Mouse (Mus musculus) embryonic facial prominence, embryonic 12.5 days (tissue): ENCODE data around the gene Raly. TPM values are rescaled to one million over a fixed set of nuclear protein-coding genes. Genes with fewer than 3 reads are reported as not detected.
"Not testable (repeated sequence)": the region's sequence is repeated elsewhere in the genome, so short reads cannot be mapped to it uniquely, and the experiment has no call there.

Source experiments
- ATAC-seq: fragments of 200-750 bp; cut with Nextera tagmentation; 2 replicates; pipeline ENCODE4 v1.8.0; 2017; ENCODE audit not compliant: insufficient number of reproducible peaks, insufficient read depth, low FRiP score, low TSS enrichment
- H3K27ac ChIP-seq: fragments of 300-500 bp; sonication (generic); 2 replicates; pipeline ENCODE4 v1.5.1; 2016; ENCODE audit warnings: mild to moderate bottlenecking
- H3K27me3 ChIP-seq: fragments of 300-500 bp; sonication (generic); 2 replicates; pipeline ENCODE4 v1.6.1; 2016; ENCODE audit warnings: mild to moderate bottlenecking, moderate library complexity
- H3K36me3 ChIP-seq: fragments of 300-500 bp; sonication (generic); 2 replicates; pipeline ENCODE4 v1.6.1; 2016; ENCODE audit warnings: mild to moderate bottlenecking
- H3K4me1 ChIP-seq: fragments of 300-500 bp; sonication (generic); 2 replicates; pipeline ENCODE4 v1.6.1; 2016
- H3K4me2 ChIP-seq: fragments of 300-500 bp; sonication (generic); replicated peaks from 2 replicates; pipeline ENCODE4 v1.6.1; 2016; ENCODE audit warnings: mild to moderate bottlenecking, moderate library complexity
- H3K4me3 ChIP-seq: fragments of 300-500 bp; sonication (generic); 2 replicates; pipeline ENCODE4 v1.5.1; 2016; ENCODE audit warnings: mild to moderate bottlenecking
- H3K9ac ChIP-seq: fragments of 300-500 bp; sonication (generic); 2 replicates; pipeline ENCODE4 v1.6.1; 2016; ENCODE audit warnings: mild to moderate bottlenecking, moderate library complexity
- H3K9me3 ChIP-seq: fragments of 300-500 bp; sonication (generic); 2 replicates; pipeline ENCODE4 v1.6.1; 2016; ENCODE audit warnings: mild to moderate bottlenecking, moderate library complexity
- WGBS: fragments of 180-500 bp; shearing (Covaris S2); methylation state at CpG from one replicate; pipeline ENCODE4 v1.1.7; 2016; 5-methylcytosine and 5-hydroxymethylcytosine counted together
- polyA plus RNA-seq: library from polyadenylated mRNA; unstranded; fragments of >200 nt; fragmentation: Nextera tagmentation; extraction: Ambion mirVana; gene quantifications from 2 replicates; pipeline ENCODE4 v1.2.1, GENCODE M21; 2016

Raly gene
- polyA plus RNA-seq, 1 experiment from 2014 or later, result 47.6 TPM

DNA sequence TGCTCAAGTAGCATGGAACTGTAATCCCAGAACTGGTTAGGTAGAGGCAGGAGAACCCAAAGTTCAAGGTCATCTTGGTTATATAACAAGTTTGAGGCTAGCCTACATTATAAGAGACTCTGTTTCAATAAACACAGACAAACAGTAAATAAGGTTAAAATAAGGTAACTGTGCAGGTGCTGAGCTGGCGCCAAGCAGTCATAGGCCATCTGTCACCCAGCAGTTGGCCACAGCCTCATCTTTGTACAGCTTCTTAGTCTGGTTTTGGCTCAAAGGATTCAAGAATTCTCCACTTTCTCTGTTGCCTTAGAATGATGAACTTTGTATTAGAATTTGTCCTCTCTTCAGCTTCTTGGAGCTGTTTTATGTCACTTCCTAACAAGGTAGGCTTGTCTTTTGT, 77.2 kb downstream of the Raly start:
- Histone ChIP-seq H3K9me3 (no peaks in the 10 kb centered on the region), H3K4me1 (no peaks in the 10 kb centered on the region), H3K36me3 (peaks cover 76% of the 10 kb centered on the region), H3K27ac (no peak overlapping the region), H3K4me3 (no peak overlapping the region), H3K4me2 (no peak overlapping the region), H3K27me3 (no peaks in the 10 kb centered on the region), H3K9ac (no peak overlapping the region)
- WGBS, result 97% methylated on average over 1 of the region's 1 CpGs
- no peak for ATAC-seq

DNA sequence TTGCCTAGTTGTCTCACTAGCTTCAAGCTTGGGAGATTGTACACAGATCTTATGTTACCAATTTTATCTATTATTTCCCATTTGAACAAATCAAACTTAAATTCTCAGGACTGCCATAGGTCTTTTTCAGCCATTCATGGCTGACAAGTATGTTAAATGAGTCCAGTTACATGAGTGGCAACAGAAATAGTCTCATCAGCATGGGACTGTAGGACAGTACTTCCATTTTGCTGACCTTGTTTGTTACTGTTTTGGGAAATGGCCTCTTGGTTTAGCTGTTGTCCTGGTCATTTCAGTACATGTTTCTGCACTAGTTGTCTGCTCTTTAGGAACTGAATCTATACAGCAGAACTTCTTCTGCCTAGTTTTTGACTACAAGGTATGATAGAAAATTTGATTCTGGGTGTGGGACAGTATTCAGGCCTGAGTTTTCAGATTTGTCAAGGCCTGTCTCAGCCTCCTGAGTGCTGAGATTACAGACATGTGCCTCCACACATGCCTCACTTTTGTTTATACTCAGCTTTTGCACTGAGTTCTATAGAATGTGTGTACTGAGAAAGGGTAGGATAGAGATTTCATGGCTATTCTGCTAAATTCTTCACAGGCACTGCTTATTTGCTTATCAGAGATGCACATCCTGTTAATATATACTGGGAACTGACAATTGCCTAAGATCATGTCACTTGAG, 79.2 kb downstream of the Raly start:
- Histone ChIP-seq H3K4me1 (no peaks in the 10 kb centered on the region), H3K4me3 (no peak overlapping the region), H3K27ac (no peak overlapping the region), H3K36me3 (peaks cover 76% of the 10 kb centered on the region), H3K9me3 (no peaks in the 10 kb centered on the region), H3K27me3 (no peaks in the 10 kb centered on the region), H3K9ac (no peak overlapping the region), H3K4me2 (no peak overlapping the region)
- no peak for ATAC-seq

DNA sequence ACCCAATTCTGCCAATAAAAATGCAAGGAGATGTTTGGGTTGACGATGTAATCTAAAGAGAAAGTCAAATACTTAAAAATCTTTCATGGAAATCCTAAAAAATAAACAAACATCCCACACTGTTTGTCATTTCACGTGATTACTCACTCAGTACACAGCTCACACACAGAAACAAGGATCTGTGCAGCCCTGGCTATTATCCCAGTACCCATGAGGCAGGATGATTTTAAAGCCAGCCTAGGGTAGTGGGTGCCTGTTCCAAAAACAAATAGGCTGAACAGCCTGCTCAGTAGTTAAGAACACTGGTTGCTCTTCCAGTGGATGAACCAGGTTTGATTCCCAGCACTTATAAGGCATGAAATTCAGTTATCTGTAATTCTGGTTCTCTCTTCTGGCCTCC, 85.7 kb downstream of the Raly start:
- WGBS, result 97% methylated on average over 2 of the region's 2 CpGs

DNA sequence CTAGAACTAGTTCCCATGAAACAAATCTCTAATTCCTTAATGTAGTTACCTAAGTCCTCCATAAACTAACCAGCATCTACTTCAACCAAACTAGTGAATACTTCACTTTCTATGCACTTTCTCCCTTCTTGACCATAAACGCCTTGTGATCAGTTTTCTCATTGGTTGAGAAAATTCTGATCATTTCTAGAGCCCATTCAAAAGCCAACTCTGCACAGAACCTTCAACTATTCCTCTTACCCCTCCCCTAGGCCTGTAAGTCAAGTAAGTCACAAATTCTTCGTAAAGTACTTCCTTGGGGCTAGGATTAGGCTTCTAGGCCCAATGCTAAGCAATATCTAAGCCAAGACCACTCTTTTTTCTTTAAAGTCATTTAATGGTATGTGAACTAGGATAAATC, 100.7 kb downstream of the Raly start:
- no peak overlapping the region for H3K27ac ChIP-seq
- H3K4me2 ChIP-seq, result peak overlapping the region; percentile 78
- peak overlapping the region; percentile 88 for H3K4me3 ChIP-seq
- H3K36me3 ChIP-seq, result peaks cover 14% of the 10 kb centered on the region
- peaks cover 16% of the 10 kb centered on the region for H3K4me1 ChIP-seq
- H3K9me3 ChIP-seq, result no peaks in the 10 kb centered on the region
- H3K9ac ChIP-seq, result peak overlapping the region; percentile 88
- 13% methylated on average over 2 of the region's 2 CpGs for WGBS
- ATAC-seq, result no peak
- H3K27me3 ChIP-seq, result no peaks in the 10 kb centered on the region

More for the DNA sequence above, 85.7 kb downstream of the Raly start:
- Histone ChIP-seq H3K4me3 (no peak overlapping the region), H3K9ac (no peak overlapping the region), H3K27me3 (no peaks in the 10 kb centered on the region), H3K9me3 (no peaks in the 10 kb centered on the region), H3K27ac (no peak overlapping the region), H3K4me1 (no peaks in the 10 kb centered on the region), H3K4me2 (no peak overlapping the region), H3K36me3 (peaks cover 59% of the 10 kb centered on the region)
- no peak for ATAC-seq

DNA sequence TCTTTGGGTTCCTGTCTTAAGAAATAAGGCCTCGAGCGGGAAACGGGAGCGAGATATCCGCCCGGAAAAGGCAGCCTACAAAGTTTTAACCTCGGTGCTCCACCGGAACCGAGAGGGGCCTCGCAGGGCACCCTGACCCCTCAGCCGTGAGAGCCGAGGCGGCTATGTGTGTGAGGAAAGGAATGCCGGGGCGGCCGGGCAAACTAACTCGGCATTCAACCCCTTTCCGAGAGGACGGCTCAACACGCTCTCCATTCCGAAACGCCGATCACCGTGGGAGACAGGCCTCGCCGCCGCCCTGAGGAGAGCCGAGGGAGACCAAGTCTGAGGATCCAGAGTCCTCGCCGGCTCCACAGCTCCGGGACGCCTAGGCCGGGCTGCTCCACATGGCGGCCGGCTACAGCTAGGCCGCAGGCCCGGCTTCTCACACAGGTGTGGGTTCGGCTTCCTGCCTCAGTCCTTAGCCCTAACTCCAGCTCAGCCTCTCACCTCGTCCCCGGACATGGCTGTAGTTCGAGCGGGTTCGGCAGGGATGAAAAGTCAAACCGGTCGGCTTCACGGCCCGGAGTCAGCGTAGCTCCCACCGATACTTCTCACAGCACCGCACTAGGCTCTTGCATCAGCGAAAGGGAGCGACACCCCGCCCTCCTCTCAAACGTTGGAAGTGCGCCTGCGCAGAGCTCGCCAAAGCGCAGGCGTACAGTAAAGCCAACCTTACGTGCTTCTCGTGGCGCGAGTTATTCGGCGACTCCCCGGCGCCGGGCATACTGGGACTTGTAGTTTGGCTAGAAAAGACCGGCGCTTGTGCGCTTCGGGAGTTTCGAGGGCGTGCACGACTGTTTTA, 101.5 kb downstream of the Raly start, which contains the start of gene Eif2s2:
TSS of gene Eif2s2 (minus strand) at position 735 of the 844 bp plus-strand sequence.
- Histone ChIP-seq H3K36me3 (peaks cover 6% of the 10 kb centered on the region), H3K9ac (peak within 1 kb of the TSS; percentile 88), H3K9me3 (no peaks in the 10 kb centered on the region), H3K27ac (peak within 1 kb of the TSS; percentile 83), H3K4me1 (peaks cover 16% of the 10 kb centered on the region), H3K4me3 (peak within 1 kb of the TSS; percentile 88), H3K4me2 (peak within 1 kb of the TSS; percentile 78), H3K27me3 (no peaks in the 10 kb centered on the region)
- WGBS, result under 1% methylated on average over 75 of the region's 75 CpGs
- peak; percentile 92 for ATAC-seq

DNA sequence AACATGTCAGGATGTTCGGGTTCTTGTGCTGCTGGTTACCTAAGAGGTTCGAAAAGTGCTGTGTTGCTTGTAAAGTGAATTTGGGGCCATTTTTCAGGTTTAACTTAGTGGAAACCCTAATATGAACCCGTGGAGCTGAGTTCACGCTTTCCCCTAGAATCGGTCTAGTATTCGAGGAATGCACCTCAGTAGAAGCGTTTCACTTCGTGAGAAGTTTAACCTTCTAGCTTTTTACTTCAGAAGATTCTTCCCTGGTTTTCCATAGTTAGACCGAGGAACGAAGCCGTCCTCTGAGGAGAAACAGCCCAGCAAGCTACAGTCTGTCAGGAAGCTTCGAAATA, 102.1 kb downstream of the Raly start:
- ATAC-seq, result no peak
- no peaks in the 10 kb centered on the region for H3K27me3 ChIP-seq
- H3K27ac ChIP-seq, result 0 out of 2 replicates have a peak overlapping the region, but pooled peaks have one; percentile 11
- 11% methylated on average over 12 of the region's 12 CpGs for WGBS
- H3K9me3 ChIP-seq, result no peaks in the 10 kb centered on the region
- H3K4me2 ChIP-seq, result peak overlapping the region; percentile 55
- H3K4me1 ChIP-seq, result peaks cover 16% of the 10 kb centered on the region
- peaks cover 2% of the 10 kb centered on the region for H3K36me3 ChIP-seq
- peak overlapping the region; percentile 36; the same call in 1 of the 2 replicates for H3K9ac ChIP-seq
- peak overlapping the region; percentile 88 for H3K4me3 ChIP-seq

DNA sequence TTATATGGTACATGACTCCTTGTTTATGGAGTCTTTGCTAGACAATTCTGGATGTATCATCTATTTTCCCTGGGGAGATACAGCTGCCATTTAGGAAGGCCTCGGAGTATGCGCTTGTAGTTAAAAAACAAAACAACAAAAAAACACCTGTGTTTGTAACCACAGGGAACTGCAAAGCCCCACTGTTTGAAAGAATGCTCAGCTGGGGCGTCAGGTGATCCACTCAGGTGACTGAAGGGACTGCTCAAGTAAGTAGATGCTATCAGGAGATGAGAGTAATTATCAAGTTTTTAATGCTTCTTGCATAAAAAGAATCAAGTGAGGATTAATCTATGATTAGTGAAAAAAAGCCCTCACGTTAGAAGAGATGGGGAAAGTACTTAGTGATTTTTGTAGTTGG, 102.7 kb downstream of the Raly start:
- Histone ChIP-seq H3K9ac (no peak overlapping the region), H3K4me3 (no peak overlapping the region), H3K27ac (no peak overlapping the region), H3K9me3 (no peaks in the 10 kb centered on the region), H3K4me1 (peaks cover 16% of the 10 kb centered on the region), H3K36me3 (no peaks in the 10 kb centered on the region), H3K4me2 (peak overlapping the region; percentile 55; the same call in 1 of the 2 replicates), H3K27me3 (no peaks in the 10 kb centered on the region)
- WGBS, result 53% methylated on average over 4 of the region's 4 CpGs
- no peak for ATAC-seq

DNA sequence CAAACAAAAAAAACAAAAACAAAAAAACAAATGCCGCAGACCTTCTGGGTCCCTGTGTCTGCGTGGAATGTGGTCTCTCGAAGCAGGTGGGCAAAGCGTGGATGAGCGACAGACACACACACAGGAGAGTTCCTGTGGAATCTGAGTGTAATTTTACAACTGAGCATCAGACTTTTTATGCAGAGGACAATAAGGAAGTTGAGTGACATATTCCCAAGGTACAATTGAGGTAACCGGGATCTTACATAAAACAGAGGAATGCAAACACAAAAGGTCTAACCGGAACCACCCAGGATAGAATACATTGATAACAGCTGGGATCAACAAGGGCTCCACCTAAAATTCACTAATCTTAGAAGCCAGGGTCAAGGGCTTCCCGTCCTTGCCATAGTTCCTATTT, 108.1 kb downstream of the Raly start:
- WGBS, result 86% methylated on average over 8 of the region's 8 CpGs
- H3K9ac ChIP-seq, H3K4me2 ChIP-seq, ATAC-seq, H3K36me3 ChIP-seq, H3K4me1 ChIP-seq, H3K9me3 ChIP-seq, H3K27me3 ChIP-seq, H3K4me3 ChIP-seq, H3K27ac ChIP-seq: not testable (repeated sequence)

DNA sequence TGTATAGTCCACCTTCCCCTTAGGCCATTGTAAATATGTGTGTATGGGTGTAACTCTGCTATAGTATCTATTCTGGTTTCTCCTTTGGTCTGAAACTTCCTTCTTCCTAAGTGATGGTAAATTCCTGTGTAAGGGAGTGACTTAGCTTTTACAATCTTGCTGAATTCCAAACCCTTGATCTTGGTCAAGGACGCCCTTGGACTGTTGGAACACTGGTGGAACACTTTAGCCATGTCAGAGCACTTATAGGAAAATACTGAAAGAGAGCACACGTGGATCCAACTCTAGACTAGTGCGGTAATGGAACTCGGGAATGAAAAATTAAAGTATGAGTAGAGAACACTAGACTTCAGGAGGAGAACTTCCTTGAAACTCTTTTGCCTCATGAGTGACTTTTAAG, 108.5 kb downstream of the Raly start:
- not testable (repeated sequence) for H3K9ac ChIP-seq, ATAC-seq, H3K27ac ChIP-seq, H3K4me2 ChIP-seq, H3K9me3 ChIP-seq, H3K36me3 ChIP-seq, H3K27me3 ChIP-seq, H3K4me3 ChIP-seq, H3K4me1 ChIP-seq
- 80% methylated on average over 4 of the region's 4 CpGs for WGBS

DNA sequence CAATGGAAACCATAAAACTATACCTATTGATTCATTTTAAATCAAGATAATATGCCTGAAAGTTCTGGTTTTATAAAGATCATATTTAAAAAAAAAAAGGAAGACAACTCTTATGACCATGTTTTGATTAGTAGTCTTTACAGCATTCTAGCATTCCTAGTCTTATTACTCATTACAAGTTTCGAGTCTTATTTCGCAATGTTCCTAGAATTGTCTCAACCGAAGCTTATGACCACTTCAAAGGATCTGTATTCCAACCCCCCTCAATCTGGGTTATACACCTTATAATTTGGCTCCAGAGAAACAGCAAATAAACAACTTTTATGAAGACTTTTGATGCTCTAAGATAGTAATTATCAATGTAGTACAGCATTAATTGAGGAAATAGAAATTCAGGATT, 111.2 kb downstream of the Raly start:
- Histone ChIP-seq H3K4me2 (no peak overlapping the region), H3K36me3 (no peaks in the 10 kb centered on the region), H3K4me3 (no peak overlapping the region), H3K27me3 (no peaks in the 10 kb centered on the region), H3K4me1 (no peaks in the 10 kb centered on the region), H3K9me3 (no peaks in the 10 kb centered on the region), H3K9ac (no peak overlapping the region), H3K27ac (no peak overlapping the region)
- ATAC-seq, result no peak
- 89% methylated on average over 3 of the region's 3 CpGs for WGBS

DNA sequence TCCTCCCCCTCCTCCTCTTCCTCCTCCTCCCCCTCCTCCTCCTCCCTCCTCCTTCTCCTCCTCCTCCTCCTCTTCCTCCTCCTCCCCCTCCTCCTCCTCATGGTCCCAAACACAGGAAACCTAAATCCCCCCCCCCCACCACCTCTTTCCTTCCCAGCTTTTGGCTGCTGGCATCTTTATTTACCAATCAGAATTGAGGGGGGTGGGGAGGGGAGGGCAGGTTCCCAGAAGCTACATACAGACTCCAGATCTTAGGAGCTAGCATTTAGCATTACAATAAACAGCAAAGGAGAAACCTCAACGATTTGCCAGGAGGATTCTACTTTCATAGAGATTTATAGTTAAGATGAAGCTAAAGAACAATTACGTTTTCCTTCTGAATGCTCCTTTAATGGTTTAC, 114.9 kb downstream of the Raly start:
- H3K27ac ChIP-seq, result no peak overlapping the region
- H3K4me3 ChIP-seq, result no peak overlapping the region
- H3K4me2 ChIP-seq, result no peak overlapping the region
- no peaks in the 10 kb centered on the region for H3K9me3 ChIP-seq
- 54% methylated on average over 2 of the region's 2 CpGs for WGBS
- no peaks in the 10 kb centered on the region for H3K27me3 ChIP-seq
- ATAC-seq, result no peak
- no peaks in the 10 kb centered on the region for H3K4me1 ChIP-seq
- no peak overlapping the region for H3K9ac ChIP-seq
- H3K36me3 ChIP-seq, result no peaks in the 10 kb centered on the region

DNA sequence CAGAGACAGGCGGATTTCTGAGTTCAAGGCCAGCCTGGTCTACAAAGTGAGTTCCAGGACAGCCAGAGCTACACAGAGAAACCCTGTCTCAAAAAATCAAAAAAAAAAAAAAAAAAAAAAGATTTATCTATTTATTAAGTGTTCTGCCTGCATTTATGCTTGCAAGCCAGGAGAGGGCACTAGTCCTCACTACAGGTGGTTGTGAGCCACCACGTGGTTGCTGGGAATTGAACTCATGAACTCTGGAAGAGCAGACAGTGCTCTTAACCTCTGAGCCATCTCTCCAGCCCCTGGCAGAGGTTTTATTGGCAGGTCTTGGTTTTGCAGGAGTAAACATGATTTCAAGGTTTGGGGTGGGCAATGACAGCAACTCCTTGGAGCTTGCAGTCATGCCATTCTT, 117.3 kb downstream of the Raly start:
- not testable (repeated sequence) for H3K9ac ChIP-seq, H3K4me1 ChIP-seq, H3K27me3 ChIP-seq, H3K4me3 ChIP-seq, ATAC-seq, H3K4me2 ChIP-seq, H3K36me3 ChIP-seq, H3K27ac ChIP-seq, H3K9me3 ChIP-seq
- WGBS, result 43% methylated on average over 2 of the region's 2 CpGs
